Mouse (Mus musculus) E14TG2a.4 (cell line): Measurements from ENCODE around the gene Itgax.
"Not testable (repeated sequence)": the region's sequence is repeated elsewhere in the genome, so short reads cannot be mapped to it uniquely, and the experiment has no call there.

Source experiments
- CTCF ChIP-seq: conservative IDR thresholded peaks from 2 replicates; pipeline ENCODE4 v1.5.1; 2014; ENCODE audit warnings: low read length
- NANOG ChIP-seq: IDR thresholded peaks from 2 replicates; pipeline ENCODE4 v1.6.1; 2014; ENCODE audit warnings: borderline replicate concordance, low read length, mixed read lengths
- POU5F1 ChIP-seq: IDR thresholded peaks from 2 replicates; pipeline ENCODE4 v1.6.1; 2014; ENCODE audit warnings: low read length, borderline replicate concordance

DNA sequence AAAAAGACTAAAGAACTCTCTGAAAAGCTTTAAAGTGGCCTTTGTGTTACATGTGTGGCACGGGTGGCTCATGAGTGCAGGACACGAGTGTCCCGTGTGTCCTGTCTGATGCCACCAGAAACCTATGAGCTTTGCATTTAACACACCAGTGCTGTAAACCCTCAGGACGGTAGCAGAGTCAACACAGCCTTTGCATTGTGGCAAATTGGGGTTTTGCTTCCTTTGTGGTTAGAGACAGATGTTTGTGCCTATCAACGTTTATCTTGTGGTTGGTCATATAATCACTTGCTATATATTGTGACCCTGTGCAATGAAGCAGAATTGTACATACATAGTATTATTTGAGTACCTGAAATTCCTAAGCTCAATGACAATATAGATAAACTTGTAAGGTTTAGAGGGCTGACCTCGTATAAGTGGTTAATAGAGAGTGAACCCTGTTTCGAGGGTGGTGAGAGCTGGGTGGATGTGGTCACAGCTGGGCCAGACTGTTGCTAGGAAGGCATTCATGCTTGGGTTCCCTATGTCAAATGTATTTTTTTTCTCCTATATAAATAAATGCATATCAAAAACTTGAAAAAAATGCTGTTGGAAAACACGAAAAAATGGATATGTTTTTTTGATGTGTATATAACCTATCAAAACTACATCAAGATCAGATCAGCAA lies 29.5 kb downstream of the Itgax start:
- not testable (repeated sequence) for TF ChIP-seq CTCF, NANOG, POU5F1
